Mouse (Mus musculus): ENCODE results near the gene Elf4.

DNA sequence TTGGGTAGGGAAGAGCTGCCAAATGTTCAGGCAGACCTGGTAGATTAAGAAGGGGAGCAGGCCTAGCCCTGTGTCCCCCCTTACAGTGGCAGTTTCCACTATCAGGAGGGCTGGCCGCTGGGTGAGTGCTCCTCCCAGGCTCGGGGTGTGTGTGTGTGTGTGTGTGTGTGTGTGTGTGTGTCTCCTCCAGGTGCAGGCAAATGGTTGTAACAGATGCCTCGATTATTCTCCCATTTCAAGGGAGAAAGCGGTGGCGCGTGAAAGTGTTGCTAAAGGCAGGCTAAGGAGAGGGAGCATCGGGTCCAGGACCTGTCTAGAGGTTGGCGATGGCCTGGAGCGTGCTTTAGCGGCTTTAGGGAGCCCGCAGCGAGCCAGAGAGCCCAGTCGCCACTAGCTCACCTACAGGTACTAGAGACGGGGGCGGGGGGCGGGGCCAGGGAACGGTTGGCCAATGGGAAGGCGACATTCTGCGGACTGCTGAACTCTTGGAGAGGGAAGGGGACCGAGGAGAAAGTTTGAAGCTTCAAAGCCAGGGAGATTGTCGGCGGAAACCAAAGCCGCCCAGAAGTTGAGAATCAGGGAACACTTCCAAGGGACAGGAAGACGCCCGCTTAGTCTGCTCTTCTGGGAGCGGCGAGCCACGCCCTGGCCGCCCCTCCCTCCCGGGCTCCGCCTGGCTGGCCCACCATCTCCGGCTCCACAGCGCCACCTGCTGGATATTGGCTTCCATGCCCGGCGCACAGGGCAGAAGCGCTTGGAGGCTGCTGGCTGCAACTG lies 53.1 kb downstream of the Elf4 start:
- TF ChIP-seq POLR2A (IDR thresholded peaks at IDR 0.05; ENCODE audit: borderline replicate concordance, control insufficient read depth, low read depth, low read length), result no peak
- TF ChIP-seq CTCF (IDR thresholded peaks at IDR 0.05; ENCODE audit: control insufficient read depth, insufficient read depth, low read length), result peak; percentile 75
